Mouse (Mus musculus) stomach, embryonic 14.5 days (tissue): ENCODE measurements around the gene Vps11. TPM values are rescaled to one million over a fixed set of nuclear protein-coding genes. Genes with fewer than 3 reads are reported as not detected.
A peak's percentile ranks its signal among the peaks of the same experiment; 100 is the strongest.

Experiments used
- ATAC-seq: fragments of 200-750 bp; cut with Nextera tagmentation; 2 replicates; pipeline ENCODE4 v1.8.0; 2017; ENCODE audit warnings: low read depth, moderate TSS enrichment; ENCODE audit not compliant: insufficient number of reproducible peaks, insufficient read depth, low FRiP score
- H3K27ac ChIP-seq: fragments of 300-500 bp; sonication (generic); 2 replicates; pipeline ENCODE4 v1.5.1; 2014; ENCODE audit warnings: mild to moderate bottlenecking, low read length, moderate library complexity, mixed read lengths
- H3K27me3 ChIP-seq: fragments of 300-500 bp; sonication (generic); 2 replicates; pipeline ENCODE4 v1.6.1; 2014; ENCODE audit warnings: low read length, control low read depth, mixed read lengths; ENCODE audit not compliant: control insufficient read depth, insufficient read depth
- H3K36me3 ChIP-seq: fragments of 300-500 bp; sonication (generic); 2 replicates; pipeline ENCODE4 v1.6.1; 2014; ENCODE audit warnings: mild to moderate bottlenecking, control low read depth, low read length, moderate library complexity, mixed read lengths; ENCODE audit not compliant: control insufficient read depth, insufficient read depth
- H3K4me1 ChIP-seq: fragments of 300-500 bp; sonication (generic); 2 replicates; pipeline ENCODE4 v1.6.1; 2014; ENCODE audit warnings: low read length, control low read depth, mixed read lengths; ENCODE audit not compliant: control insufficient read depth, insufficient read depth
- H3K4me2 ChIP-seq: fragments of 300-500 bp; sonication (generic); replicated peaks from 2 replicates; pipeline ENCODE4 v1.6.1; 2014; ENCODE audit warnings: low read depth, low read length, control low read depth
- H3K4me3 ChIP-seq: fragments of 300-500 bp; sonication (generic); 2 replicates; pipeline ENCODE4 v1.5.1; 2014; ENCODE audit warnings: low read depth, low read length, control low read depth
- H3K9ac ChIP-seq: fragments of 300-500 bp; sonication (generic); replicated peaks from 2 replicates; pipeline ENCODE4 v1.6.1; 2014; ENCODE audit warnings: low read depth, mild to moderate bottlenecking, control low read depth, low read length, moderate library complexity, mixed read lengths
- H3K9me3 ChIP-seq: fragments of 300-500 bp; sonication (generic); 2 replicates; pipeline ENCODE4 v1.6.1; 2016; ENCODE audit warnings: low read depth, low read length, control low read depth; ENCODE audit not compliant: control insufficient read depth
- WGBS: fragments of 180-500 bp; shearing (Covaris S2); extraction: QIAGEN DNeasy Blood & Tissue Kit; methylation state at CpG from one replicate; pipeline ENCODE4 v1.1.7; 2014; 5-methylcytosine and 5-hydroxymethylcytosine counted together
- polyA plus RNA-seq: library from polyadenylated mRNA; unstranded; fragments of >200 nt; fragmentation: Nextera tagmentation; extraction: Ambion mirVana; gene quantifications from 2 replicates; pipeline ENCODE4 v1.2.1, GENCODE M21; 2014

Vps11 gene
- polyA plus RNA-seq, 1 experiment from 2014 or later, result 24.5 TPM

DNA sequence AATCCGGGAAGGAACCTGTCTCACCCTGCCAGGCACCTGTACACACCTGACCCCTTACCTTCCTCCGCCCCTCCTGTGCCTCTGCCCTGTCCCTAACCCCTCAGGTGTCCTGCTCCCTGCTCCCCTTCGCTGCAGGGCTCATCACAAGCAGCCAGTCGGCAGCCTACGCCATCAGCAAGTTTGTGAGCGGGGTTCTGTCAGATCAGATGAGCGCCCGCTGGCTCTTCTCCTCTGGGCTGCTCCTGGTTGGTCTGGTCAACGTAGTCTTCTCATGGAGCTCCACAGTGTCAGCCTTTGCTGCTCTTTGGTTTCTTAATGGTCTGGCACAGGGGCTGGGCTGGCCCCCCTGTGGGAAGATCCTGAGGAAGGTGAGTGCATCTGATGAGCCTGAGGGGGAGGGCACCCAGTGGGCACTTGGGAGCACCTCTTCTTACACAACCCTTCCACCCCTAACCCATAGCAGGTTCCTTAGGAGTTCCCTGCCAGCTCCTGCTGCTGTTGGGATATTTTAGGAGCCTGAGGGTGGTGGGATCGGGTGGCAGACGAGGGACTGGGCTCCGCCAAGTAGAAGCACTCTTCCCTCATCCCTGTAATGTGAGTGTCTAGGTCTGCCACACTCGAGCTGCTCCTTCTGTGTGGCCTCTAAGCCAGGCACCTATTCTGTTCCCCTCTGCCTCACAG is 37.8 kb upstream of the Vps11 start:
- Histone ChIP-seq H3K36me3 (peaks cover 30% of the 10 kb centered on the region), H3K4me1 (0 out of 2 replicates have a peak, but pooled peaks cover 8% of the 10 kb centered on the region), H3K4me3 (no peak overlapping the region), H3K27ac (no peak overlapping the region), H3K9me3 (no peaks in the 10 kb centered on the region), H3K27me3 (no peaks in the 10 kb centered on the region), H3K4me2 (no peak overlapping the region), H3K9ac (no peak overlapping the region)
- no peak for ATAC-seq
- 87% methylated on average over 13 of the region's 13 CpGs for WGBS

GRCm38 (mm10) chr9:44398551-44398950 is 37.1 kb upstream of the Vps11 start:
- WGBS, result 78% methylated on average over 9 of the region's 9 CpGs
- H3K9ac ChIP-seq, result no peak overlapping the region

GRCm38 (mm10) chr9:44398087-44398486 is 36.6 kb upstream of the Vps11 start:
- Histone ChIP-seq H3K4me1 (0 out of 2 replicates have a peak, but pooled peaks cover 8% of the 10 kb centered on the region), H3K36me3 (peaks cover 19% of the 10 kb centered on the region), H3K9ac (no peak overlapping the region), H3K9me3 (no peaks in the 10 kb centered on the region), H3K4me3 (peak overlapping the region; percentile 77; the same call in 1 of the 2 replicates), H3K27ac (no peak overlapping the region), H3K4me2 (peak overlapping the region; percentile 84), H3K27me3 (no peaks in the 10 kb centered on the region)
- ATAC-seq, result no peak
- 19% methylated on average over 4 of the region's 4 CpGs for WGBS

More at GRCm38 (mm10) chr9:44398551-44398950, 37.1 kb upstream of the Vps11 start:
- Histone ChIP-seq H3K4me3 (no peak overlapping the region), H3K4me1 (0 out of 2 replicates have a peak, but pooled peaks cover 8% of the 10 kb centered on the region), H3K27me3 (no peaks in the 10 kb centered on the region), H3K4me2 (peak overlapping the region; percentile 84), H3K9me3 (no peaks in the 10 kb centered on the region), H3K36me3 (peaks cover 24% of the 10 kb centered on the region), H3K27ac (no peak overlapping the region)
- no peak for ATAC-seq

GRCm38 (mm10) chr9:44396684-44397411 is 35.4 kb upstream of the Vps11 start, which contains the start of gene Slc37a4:
Slc37a4 (plus strand) TSS chr9:44396852.
- H3K36me3 ChIP-seq, result peaks cover 8% of the 10 kb centered on the region
- H3K27ac ChIP-seq, result peak within 1 kb of the TSS; percentile 74; the same call in 1 of the 2 replicates
- peak within 1 kb of the TSS; percentile 77 for H3K4me3 ChIP-seq
- under 1% methylated on average over 43 of the region's 43 CpGs for WGBS
- peak within 1 kb of the TSS; percentile 63 for H3K9ac ChIP-seq
- no peaks in the 10 kb centered on the region for H3K27me3 ChIP-seq
- peak; percentile 99 for ATAC-seq
- 0 out of 2 replicates have a peak, but pooled peaks cover 8% of the 10 kb centered on the region for H3K4me1 ChIP-seq
- H3K9me3 ChIP-seq, result no peaks in the 10 kb centered on the region
- peak within 1 kb of the TSS; percentile 84 for H3K4me2 ChIP-seq

GRCm38 (mm10) chr9:44391466-44391865 is 30.0 kb upstream of the Vps11 start:
- no peaks in the 10 kb centered on the region for H3K27me3 ChIP-seq
- no peak overlapping the region for H3K27ac ChIP-seq
- ATAC-seq, result peak; percentile 37; the same call in 1 of the 2 replicates
- H3K4me2 ChIP-seq, result no peak overlapping the region
- 41% methylated on average over 4 of the region's 4 CpGs for WGBS
- H3K9me3 ChIP-seq, result no peaks in the 10 kb centered on the region
- H3K36me3 ChIP-seq, result peaks cover 45% of the 10 kb centered on the region
- H3K4me3 ChIP-seq, result no peak overlapping the region
- no peak overlapping the region for H3K9ac ChIP-seq
- 0 out of 2 replicates have a peak, but pooled peaks cover 3% of the 10 kb centered on the region for H3K4me1 ChIP-seq

DNA sequence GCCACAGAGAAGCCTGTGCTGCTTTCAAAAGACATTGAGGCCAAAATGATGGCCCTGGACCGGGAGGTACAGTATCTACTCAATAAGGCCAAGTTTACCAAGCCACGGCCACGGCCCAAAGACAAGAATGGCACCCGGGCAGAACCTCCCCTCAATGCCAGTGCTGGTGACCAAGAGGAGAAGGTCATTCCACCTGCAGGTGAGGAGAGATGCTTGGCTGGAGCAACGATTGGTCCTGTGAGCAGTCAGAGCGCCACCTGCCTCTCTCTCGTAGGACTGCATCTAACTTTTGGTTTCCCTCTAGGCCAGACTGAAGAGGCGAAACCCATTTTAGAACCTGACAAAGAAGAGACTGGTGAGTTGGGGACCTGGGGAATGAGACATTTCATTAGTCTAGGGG is 27.8 kb upstream of the Vps11 start:
- peaks cover 66% of the 10 kb centered on the region for H3K36me3 ChIP-seq
- no peaks in the 10 kb centered on the region for H3K9me3 ChIP-seq
- no peak overlapping the region for H3K27ac ChIP-seq
- no peak overlapping the region for H3K4me3 ChIP-seq
- WGBS, result 58% methylated on average over 8 of the region's 8 CpGs
- no peak for ATAC-seq
- no peaks in the 10 kb centered on the region for H3K4me1 ChIP-seq
- no peaks in the 10 kb centered on the region for H3K27me3 ChIP-seq
- H3K4me2 ChIP-seq, result no peak overlapping the region
- H3K9ac ChIP-seq, result no peak overlapping the region

DNA sequence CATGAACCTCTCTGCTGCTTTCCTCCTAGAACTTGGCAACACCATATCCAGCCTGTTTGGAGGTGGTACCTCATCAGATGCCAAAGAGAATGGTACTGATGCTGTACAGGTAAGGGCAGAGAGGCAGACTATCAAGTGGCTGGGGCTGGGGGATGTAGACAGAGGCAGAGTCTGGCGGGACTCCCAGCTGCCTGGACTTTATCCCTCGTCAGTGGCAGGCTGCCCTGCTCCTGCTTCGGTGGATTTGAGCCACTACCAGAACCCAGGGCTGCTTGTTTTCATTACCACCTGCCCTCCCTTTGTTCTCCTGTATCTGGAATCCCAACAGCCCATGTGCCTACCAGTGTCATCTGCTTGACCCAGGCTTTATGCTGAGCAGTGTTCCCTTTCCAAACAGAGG is 25.8 kb upstream of the Vps11 start:
- H3K4me1 ChIP-seq, result no peaks in the 10 kb centered on the region

DNA sequence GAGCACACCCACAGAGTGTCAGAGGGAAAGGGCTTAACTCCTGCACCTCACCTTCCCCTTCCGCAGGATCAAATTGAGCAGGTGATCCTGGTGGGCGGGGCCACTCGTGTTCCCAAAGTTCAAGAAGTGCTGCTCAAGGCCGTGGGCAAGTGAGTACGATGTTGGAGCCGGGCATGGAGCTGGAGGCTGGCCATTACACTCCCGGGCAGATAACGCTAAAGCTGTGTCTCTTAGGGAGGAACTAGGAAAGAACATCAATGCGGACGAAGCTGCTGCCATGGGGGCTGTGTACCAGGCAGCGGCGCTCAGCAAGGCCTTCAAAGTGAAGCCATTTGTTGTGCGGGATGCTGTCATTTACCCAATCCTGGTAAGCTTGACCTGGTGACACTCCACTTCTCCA is 23.1 kb upstream of the Vps11 start:
- H3K4me3 ChIP-seq, result no peak overlapping the region
- H3K4me2 ChIP-seq, result no peak overlapping the region
- H3K9me3 ChIP-seq, result no peaks in the 10 kb centered on the region
- no peaks in the 10 kb centered on the region for H3K27me3 ChIP-seq
- WGBS, result 88% methylated on average over 13 of the region's 13 CpGs
- ATAC-seq, result no peak
- H3K36me3 ChIP-seq, result peaks cover 81% of the 10 kb centered on the region
- H3K27ac ChIP-seq, result no peak overlapping the region
- peaks cover 8% of the 10 kb centered on the region for H3K4me1 ChIP-seq
- no peak overlapping the region for H3K9ac ChIP-seq

More for the DNA sequence above, 25.8 kb upstream of the Vps11 start:
- Histone ChIP-seq H3K4me3 (no peak overlapping the region), H3K9ac (no peak overlapping the region), H3K9me3 (no peaks in the 10 kb centered on the region), H3K27me3 (no peaks in the 10 kb centered on the region), H3K27ac (no peak overlapping the region), H3K4me2 (no peak overlapping the region), H3K36me3 (peaks cover 87% of the 10 kb centered on the region)
- WGBS, result 78% methylated on average over 3 of the region's 3 CpGs
- no peak for ATAC-seq
